Mouse (Mus musculus): ENCODE measurements at regions not wholly inside any gene's neighbourhood (a gene's known extent, or its start where the extent isn't known, plus 50 kb on each side); places are given as distances from the start of the nearest gene placed in this dataset.

GRCm38 (mm10) chr8:4052150-4052549 is 53.5 kb downstream of the Cd209f start:
- H3K36me3 ChIP-seq (replicated peaks; ENCODE audit: control insufficient read depth, insufficient read depth, low read depth): no peaks in the 10 kb centered on the region
- no peak overlapping the region for H3K4me2 ChIP-seq (ENCODE audit: low read depth)
- 14% methylated on average over 2 of the region's 2 CpGs for WGBS (ENCODE audit: insufficient replicate concordance)
- no peaks in the 10 kb centered on the region for H3K27me3 ChIP-seq (ENCODE audit: control insufficient read depth, insufficient read depth, low read length)
- TF ChIP-seq EP300 (IDR thresholded peaks at IDR 0.05; ENCODE audit: low read depth): peak; percentile 21; the same call in 1 of the 2 replicates
- TF ChIP-seq CTCF (IDR thresholded peaks at IDR 0.05; ENCODE audit: low read depth): no peak
- peak; percentile 53; the same call in 1 of the 2 replicates for ATAC-seq (ENCODE audit: insufficient read depth)
- no peaks in the 10 kb centered on the region for H3K9me3 ChIP-seq (ENCODE audit: control insufficient read depth, low read length)
- peaks cover 9 to 10% of the 10 kb centered on the region in 2 experiments for H3K4me1 ChIP-seq (replicated peaks; ENCODE audit: control insufficient read depth in 2 of 2, insufficient read depth in 2 of 2, low read length in 1 of 2)
- H3K4me3 ChIP-seq (ENCODE audit: insufficient read depth in 1 of 2, low read depth in 2 of 2, low read length in 2 of 2): no peak overlapping the region
- no peak overlapping the region for H3K27ac ChIP-seq
- no peak overlapping the region for H3K9ac ChIP-seq (replicated peaks)
- DNase-seq (ENCODE audit: low read depth in 3 of 3, low spot score in 3 of 3): no peak

- Histone ChIP-seq H3K4me2 (ENCODE audit: low read depth) (no peak overlapping the region), H3K4me1 (replicated peaks; ENCODE audit: control insufficient read depth in 2 of 2, insufficient read depth in 2 of 2, low read length in 1 of 2) (no peaks in the 10 kb centered on the region), H3K4me3 (ENCODE audit: insufficient read depth in 1 of 2, low read depth in 2 of 2, low read length in 2 of 2) (no peak overlapping the region), H3K27ac (no peak overlapping the region), H3K36me3 (replicated peaks; ENCODE audit: control insufficient read depth, insufficient read depth, low read depth) (no peaks in the 10 kb centered on the region), H3K9me3 (ENCODE audit: control insufficient read depth, low read length) (no peaks in the 10 kb centered on the region), H3K27me3 (ENCODE audit: control insufficient read depth, insufficient read depth, low read length) (no peaks in the 10 kb centered on the region), H3K9ac (replicated peaks) (no peak overlapping the region)
- DNase-seq (ENCODE audit: low read depth in 3 of 3, low spot score in 3 of 3) (no peak), ATAC-seq (ENCODE audit: insufficient read depth) (no peak)
- WGBS (ENCODE audit: insufficient replicate concordance): 45% methylated on average over 1 of the region's 1 CpGs
- no peak for TF ChIP-seq CTCF (IDR thresholded peaks at IDR 0.05; ENCODE audit: low read depth)
- TF ChIP-seq EP300 (IDR thresholded peaks at IDR 0.05; ENCODE audit: low read depth): no peak
Observed at GRCm38 (mm10) chr8:4013402-4014184, 59.0 kb upstream of the Cd209c start.

Data from liver, embryonic 14.5 days (tissue).